Mouse (Mus musculus) ovary, postnatal 10 days (tissue): ENCODE results near the gene Olfr92.

ENCODE experiments used
- DNase-seq: peaks from one replicate; pipeline ENCODE4 v3.0.0; 2022; ENCODE audit warnings: low spot score

Gene Olfr92

DNA sequence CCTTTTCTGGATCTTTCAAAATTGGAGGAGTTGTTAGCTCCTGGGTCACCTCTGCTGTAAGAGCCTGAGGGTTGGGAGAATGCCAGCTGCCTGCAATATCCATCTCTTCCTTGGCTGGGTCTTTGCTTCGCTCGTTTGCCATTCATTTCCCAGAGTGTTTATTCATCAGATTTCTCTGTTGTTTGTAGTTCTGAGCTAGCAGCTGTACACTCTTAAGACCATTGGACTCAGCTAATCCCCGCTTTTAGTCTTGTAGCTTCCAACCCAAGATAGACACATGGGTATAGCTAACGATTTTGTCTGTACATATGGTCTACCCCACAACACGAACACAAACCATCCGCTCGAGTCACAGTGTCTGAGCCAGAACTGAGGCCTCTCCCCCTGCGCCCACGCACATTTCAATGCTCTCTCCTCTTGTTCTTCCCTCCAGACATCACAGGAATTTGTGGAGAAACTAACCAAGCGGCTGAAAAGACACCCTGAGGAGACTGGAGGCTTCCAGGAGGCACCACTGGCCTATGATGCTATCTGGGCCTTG, 57.7 kb downstream of the Olfr92 start:
- no peak for DNase-seq

GRCm38 (mm10) chr17:37061435-37061834, 58.5 kb downstream of the Olfr92 start:
- DNase-seq: no peak
